Mouse (Mus musculus) large intestine, adult 2 months (tissue): ENCODE measurements around the gene Tagln. TPM values are rescaled to one million over a fixed set of nuclear protein-coding genes. Genes with fewer than 3 reads are reported as not detected.

Source experiments
- DNase-seq: peaks from one replicate; pipeline ENCODE4 v3.0.0-alpha.2; 2012; ENCODE audit warnings: low read depth, low spot score
- WGBS: fragments of 180-500 bp; shearing (Covaris S2); methylation state at CpG from one replicate; pipeline ENCODE4 v1.1.7; 2018; 5-methylcytosine and 5-hydroxymethylcytosine counted together
- polyA plus RNA-seq: library from polyadenylated mRNA; depleted of rRNA; stranded (reverse); fragments of >200 nt; gene quantifications from 2 replicates; pipeline ENCODE4 v1.2.3, GENCODE M21; 2012; rRNA removed

Tagln gene
- polyA plus RNA-seq, 1 experiment: 775 TPM

DNA sequence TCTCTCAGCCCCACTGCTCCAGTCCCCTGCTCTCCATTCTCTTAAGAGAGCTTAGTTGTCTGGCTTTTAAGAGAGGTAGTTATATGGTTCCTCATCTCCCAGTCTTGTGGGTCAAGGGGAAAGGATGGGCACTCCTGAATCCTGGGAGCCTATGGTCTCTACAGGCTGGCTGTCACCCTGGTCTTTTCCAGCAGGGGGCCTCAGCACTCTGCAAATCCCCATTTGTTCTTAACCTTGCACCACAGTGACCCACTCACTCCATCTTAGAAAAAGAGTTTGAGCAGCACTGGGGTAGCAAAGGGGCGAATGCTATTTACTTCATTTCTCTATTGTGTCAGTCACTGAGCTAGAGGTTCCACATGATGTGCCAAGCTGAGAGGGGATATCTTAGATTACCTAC is 24.2 kb downstream of the Tagln start:
- no peak for DNase-seq
- 64% methylated on average over 1 of the region's 1 CpGs for WGBS

DNA sequence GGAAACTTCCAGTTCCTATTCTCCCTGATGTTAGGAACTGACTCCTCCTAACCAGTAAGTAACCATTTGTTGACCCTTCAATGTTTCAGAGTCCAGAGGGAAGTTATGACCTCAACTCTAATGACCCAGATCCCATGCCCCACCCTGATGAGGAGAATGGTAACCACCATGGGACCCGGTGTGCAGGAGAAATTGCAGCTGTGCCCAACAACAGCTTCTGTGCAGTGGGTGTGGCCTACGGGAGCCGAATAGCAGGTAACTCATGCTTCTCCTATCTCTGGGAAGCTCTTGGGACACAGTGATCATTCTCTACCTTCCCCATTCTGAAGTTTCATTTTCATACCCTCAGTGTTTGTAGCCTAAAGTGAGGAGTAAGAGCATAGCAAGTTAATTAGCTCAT is 24.9 kb downstream of the Tagln start:
- WGBS: 58% methylated on average over 3 of the region's 3 CpGs
- no peak for DNase-seq

DNA sequence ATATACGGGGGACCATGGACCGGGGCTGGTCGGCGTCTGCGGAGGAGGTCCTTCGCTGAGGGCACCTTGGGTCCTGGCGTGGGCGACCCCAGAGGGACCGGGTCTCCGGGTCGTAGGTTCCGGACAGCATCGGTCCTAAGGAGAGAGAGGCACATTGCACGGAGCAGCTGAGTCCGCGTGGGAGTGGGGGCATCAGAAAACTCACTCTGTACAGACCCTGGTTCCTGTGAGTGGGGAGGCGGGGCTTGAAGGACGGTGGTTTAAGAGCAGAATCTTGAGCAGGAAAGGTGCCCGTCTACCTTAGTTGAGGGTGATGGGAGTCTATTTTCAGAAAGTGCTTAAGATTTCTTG is 28.8 kb downstream of the Tagln start:
- WGBS: under 1% methylated on average over 19 of the region's 19 CpGs
- no peak for DNase-seq

DNA sequence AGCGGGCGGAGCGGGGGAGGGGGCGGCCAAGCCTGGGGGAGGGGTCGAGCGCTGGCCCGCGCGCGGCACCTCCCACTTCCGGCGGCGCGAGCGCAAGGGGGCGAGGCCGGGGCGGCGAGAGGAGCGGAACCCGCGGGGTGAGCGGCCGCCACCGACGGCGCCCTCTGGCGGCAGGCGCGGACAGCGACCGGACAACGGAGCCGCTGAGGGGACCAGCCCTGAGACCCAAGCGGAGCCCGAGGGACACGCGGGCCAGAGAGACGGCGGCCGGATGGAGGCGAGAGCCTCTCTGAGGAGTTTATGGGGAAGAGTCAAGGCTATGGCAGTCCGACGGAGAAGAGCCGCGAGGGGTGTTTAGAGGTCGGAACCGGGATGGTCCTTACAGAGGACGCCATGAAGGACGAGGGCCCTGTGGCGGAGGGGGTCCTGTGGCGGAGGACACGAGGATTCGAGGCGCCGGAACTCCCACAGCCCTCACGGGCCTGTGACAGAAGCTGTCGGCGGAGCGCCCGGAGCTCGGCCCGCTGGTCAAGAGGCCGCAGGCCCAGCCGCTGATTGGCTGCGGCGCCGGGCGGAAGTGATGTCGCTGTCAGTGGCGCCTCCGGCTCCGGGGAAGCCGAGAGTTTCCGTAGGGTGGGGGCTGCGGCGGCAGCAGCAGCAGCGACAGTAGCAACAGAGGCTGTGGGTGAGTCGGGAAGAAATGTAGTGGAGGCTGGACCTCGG is 29.3 kb downstream of the Tagln start, which contains the start of the genes Pcsk7 and Rnf214:
Gene Pcsk7, plus strand, starts transcription at position 143 of the 723 bp plus-strand sequence.
Gene Rnf214, minus strand, starts transcription at position 557 of the 723 bp plus-strand sequence.
- 1% methylated on average over 80 of the region's 80 CpGs for WGBS

DNA sequence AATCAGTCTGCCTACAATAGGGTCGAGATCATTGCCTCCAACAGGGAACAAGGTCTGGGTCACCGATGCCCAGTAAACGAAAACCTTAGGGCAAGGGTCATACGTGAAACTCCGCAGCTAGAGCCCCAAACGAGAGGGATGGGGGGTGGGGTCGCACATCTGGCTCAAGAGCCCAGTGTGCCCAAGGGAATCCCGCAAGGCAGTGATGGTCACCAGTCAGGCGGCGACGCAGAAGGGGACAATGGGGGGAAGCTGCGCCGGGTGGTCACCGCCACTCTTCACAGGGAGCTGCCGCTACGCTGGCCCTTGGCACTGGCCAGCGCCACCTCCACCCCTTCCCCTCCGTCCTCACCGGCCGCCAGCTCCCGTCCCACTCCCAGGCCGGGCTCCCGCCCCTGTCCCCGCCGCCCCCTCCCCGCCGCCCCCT is 30.0 kb downstream of the Tagln start:
- 0% methylated on average over 20 of the region's 27 CpGs for WGBS
- no peak for DNase-seq

More for the DNA sequence above, 29.3 kb downstream of the Tagln start, which contains the start of the genes Pcsk7 and Rnf214:
- peak; percentile 69 for DNase-seq

DNA sequence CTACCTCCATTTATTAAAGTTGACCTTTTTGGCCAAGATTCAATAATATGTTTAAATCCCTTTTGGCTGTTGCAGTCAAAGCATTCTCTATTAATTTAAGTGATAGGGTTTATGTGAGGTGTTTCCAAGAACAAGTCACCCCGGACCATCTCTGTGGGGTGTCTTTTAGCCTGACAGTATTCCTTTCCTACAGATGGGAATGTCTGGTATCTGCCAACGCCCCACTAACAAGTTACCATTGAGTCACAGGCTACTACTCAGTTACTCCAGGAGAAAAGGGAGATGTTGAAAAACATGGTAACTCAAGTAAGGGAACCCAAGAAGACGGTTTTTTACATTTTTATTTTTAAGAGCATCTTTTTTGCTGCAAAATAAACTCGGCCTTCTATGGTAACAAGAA is 30.7 kb downstream of the Tagln start:
- WGBS: 30% methylated on average over 4 of the region's 4 CpGs
- DNase-seq: no peak

DNA sequence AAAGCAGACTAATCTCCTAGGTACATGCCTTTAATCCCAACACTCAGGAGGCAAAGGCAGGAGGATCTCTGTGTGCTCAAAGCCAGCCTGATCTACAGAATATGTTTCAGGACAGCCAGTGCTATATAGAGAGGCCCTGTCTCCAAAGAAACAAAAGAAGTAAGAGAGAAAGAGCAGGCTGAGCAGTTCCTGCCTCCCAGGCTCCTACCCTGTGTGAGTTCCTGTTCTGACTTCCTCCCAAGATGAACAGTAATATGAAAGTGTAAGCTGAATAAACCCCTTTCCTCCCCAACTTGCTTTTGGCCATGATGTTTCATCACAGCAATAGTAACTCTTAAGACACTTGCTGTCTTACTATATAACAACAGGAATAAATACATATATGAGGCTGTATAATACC is 42.2 kb downstream of the Tagln start:
- no peak for DNase-seq

Other genes starting within 250 kb of the Tagln start
- 9.2 and 13.1 TPM in 2 replicates for gene Cep164, start 107.4 kb downstream of the Tagln start, polyA plus RNA-seq
- 4.4 and 6.2 TPM in 2 replicates for gene Bace1, start 97.5 kb downstream of the Tagln start, polyA plus RNA-seq
- 30.9 and 55.9 TPM in 2 replicates for gene Pcsk7, start 29.6 kb downstream of the Tagln start, polyA plus RNA-seq
- 8.0 and 14.1 TPM in 2 replicates for gene Rnf214, start 29.1 kb downstream of the Tagln start, polyA plus RNA-seq
- gene Sidt2, start 19.2 kb upstream of the Tagln start, polyA plus RNA-seq: 332 and 378 TPM in 2 replicates
- 9.9 and 11.8 TPM in 2 replicates for gene Pafah1b2, start 76.6 kb upstream of the Tagln start, polyA plus RNA-seq
- gene Sik3, start 76.8 kb upstream of the Tagln start, polyA plus RNA-seq: 10.9 and 15.1 TPM in 2 replicates